Mouse (Mus musculus): ENCODE measurements at regions not wholly inside any gene's neighbourhood (a gene's known extent, or its start where the extent isn't known, plus 50 kb on each side); places are given as distances from the start of the nearest gene placed in this dataset.

DNA sequence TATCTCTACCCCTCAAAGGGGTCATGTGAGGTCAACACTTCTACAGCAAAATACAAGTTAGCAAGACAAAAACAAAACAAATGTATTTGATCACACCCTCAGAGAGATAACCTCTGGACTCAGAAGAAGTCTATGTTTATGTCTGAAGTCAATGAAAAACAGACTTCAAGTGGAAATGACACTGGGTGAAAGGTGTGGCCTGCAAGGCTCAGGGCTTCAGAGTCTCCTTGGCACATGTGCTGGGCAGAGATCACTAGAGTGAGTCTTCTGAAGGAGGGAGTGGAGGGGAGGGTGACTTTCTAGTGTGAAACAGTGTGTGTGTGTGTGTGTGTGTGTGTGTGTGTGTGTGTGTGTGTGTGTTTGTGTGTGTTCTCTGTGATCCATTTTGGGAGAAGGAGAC lies 68.2 kb downstream of the Il12a start:
- Histone ChIP-seq H3K4me2 (ENCODE audit: low read depth, low read length) (no peak overlapping the region), H3K27ac (ENCODE audit: low read length) (peak overlapping the region; percentile 37), H3K4me3 (ENCODE audit: low read length) (no peak overlapping the region), H3K9ac (ENCODE audit: low read length) (no peak overlapping the region), H3K27me3 (ENCODE audit: control insufficient read depth, insufficient read depth, low read length) (no peaks in the 10 kb centered on the region), H3K9me3 (replicated peaks; ENCODE audit: control insufficient read depth, low read length) (no peaks in the 10 kb centered on the region), H3K4me1 (ENCODE audit: control insufficient read depth, insufficient read depth, low read length) (peaks cover 14% of the 10 kb centered on the region), H3K36me3 (ENCODE audit: control insufficient read depth, insufficient read depth) (no peaks in the 10 kb centered on the region)
- no peak for ATAC-seq (replicated peaks; ENCODE audit: extremely low read depth, insufficient read depth, low FRiP score)

DNA sequence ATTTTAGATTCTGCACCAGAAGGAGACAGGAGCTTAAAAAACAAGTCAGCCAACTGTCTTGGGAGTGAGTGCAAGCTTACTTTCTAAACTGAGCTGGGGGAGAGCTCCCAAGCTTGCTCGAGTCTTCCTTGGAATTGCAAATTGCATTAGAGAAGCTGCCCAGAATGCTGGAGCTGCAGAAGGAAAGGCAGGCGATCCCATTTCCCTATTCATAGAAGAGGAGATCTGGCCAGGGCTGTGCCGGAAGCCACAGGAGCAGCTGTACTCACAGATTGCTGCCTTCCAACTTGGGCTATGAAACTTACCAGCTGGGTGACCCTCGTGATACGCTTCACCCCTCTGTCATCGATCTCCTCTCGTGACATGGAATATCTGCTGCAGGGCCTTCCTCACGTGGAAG lies 68.9 kb downstream of the Il12a start:
- no peaks in the 10 kb centered on the region for H3K36me3 ChIP-seq (ENCODE audit: control insufficient read depth, insufficient read depth)
- H3K9ac ChIP-seq (ENCODE audit: low read length) = no peak overlapping the region
- no peak overlapping the region for H3K4me2 ChIP-seq (ENCODE audit: low read depth, low read length)
- H3K27me3 ChIP-seq (ENCODE audit: control insufficient read depth, insufficient read depth, low read length) = no peaks in the 10 kb centered on the region
- peak; percentile 72 for ATAC-seq (replicated peaks; ENCODE audit: extremely low read depth, insufficient read depth, low FRiP score)
- peak overlapping the region; percentile 55; the same call in 1 of the 2 replicates for H3K27ac ChIP-seq (ENCODE audit: low read length)
- H3K9me3 ChIP-seq (replicated peaks; ENCODE audit: control insufficient read depth, low read length) = no peaks in the 10 kb centered on the region
- H3K4me3 ChIP-seq (ENCODE audit: low read length) = no peak overlapping the region
- 43% methylated on average over 8 of the region's 8 CpGs for WGBS
- H3K4me1 ChIP-seq (ENCODE audit: control insufficient read depth, insufficient read depth, low read length) = peaks cover 16% of the 10 kb centered on the region

DNA sequence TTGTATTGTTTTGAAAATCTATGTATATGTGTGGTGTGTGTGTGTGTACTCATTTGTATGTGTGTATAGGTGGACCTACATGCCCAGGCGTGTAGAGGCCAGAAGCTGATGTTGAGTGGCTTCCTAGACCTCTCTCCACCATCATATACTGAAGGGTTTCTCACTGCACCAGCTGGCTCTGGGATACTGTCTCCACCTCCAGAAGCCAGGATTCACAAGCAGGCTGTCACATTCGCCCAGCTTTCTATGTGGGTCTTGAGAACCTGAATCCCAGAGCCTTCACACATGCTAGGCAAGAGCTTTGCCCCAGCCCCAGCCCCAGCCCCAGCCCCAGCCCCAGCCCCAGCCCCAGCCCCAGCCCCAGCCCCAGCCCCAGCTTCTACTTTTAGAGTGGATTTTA lies 70.4 kb downstream of the Il12a start:
- H3K27ac ChIP-seq (ENCODE audit: low read length) = peak overlapping the region; percentile 18; the same call in 1 of the 2 replicates
- H3K4me1 ChIP-seq (ENCODE audit: control insufficient read depth, insufficient read depth, low read length) = peaks cover 30% of the 10 kb centered on the region
- no peak overlapping the region for H3K4me3 ChIP-seq (ENCODE audit: low read length)
- H3K27me3 ChIP-seq (ENCODE audit: control insufficient read depth, insufficient read depth, low read length) = no peaks in the 10 kb centered on the region
- no peak overlapping the region for H3K4me2 ChIP-seq (ENCODE audit: low read depth, low read length)
- no peaks in the 10 kb centered on the region for H3K9me3 ChIP-seq (replicated peaks; ENCODE audit: control insufficient read depth, low read length)
- no peak for ATAC-seq (replicated peaks; ENCODE audit: extremely low read depth, insufficient read depth, low FRiP score)
- no peaks in the 10 kb centered on the region for H3K36me3 ChIP-seq (ENCODE audit: control insufficient read depth, insufficient read depth)
- no peak overlapping the region for H3K9ac ChIP-seq (ENCODE audit: low read length)
- WGBS = 66% methylated on average over 2 of the region's 2 CpGs

DNA sequence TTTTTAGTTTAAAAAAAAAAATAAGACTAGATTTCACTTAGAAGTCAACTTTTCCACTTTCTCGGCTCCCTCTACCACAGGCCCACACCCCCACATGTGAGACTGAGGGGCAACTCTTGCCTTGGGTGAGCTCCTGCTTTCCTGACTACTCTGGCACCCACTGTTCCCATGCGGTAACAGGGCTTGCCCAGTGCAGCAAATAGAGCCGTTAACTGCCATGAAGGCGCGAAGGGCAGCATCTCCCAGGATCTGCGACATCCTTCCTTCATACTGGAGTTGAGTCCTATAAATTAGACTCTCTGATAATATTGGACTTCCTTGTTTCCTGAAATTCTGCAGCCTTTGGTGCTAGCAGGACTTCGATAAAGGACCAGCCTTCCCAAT lies 70.8 kb downstream of the Il12a start:
- Histone ChIP-seq H3K9me3 (replicated peaks; ENCODE audit: control insufficient read depth, low read length) (no peaks in the 10 kb centered on the region), H3K4me2 (ENCODE audit: low read depth, low read length) (peak overlapping the region; percentile 17; the same call in 1 of the 2 replicates), H3K4me1 (ENCODE audit: control insufficient read depth, insufficient read depth, low read length) (peaks cover 34% of the 10 kb centered on the region), H3K9ac (ENCODE audit: low read length) (no peak overlapping the region), H3K27me3 (ENCODE audit: control insufficient read depth, insufficient read depth, low read length) (no peaks in the 10 kb centered on the region), H3K27ac (ENCODE audit: low read length) (peak overlapping the region; percentile 71), H3K36me3 (ENCODE audit: control insufficient read depth, insufficient read depth) (no peaks in the 10 kb centered on the region), H3K4me3 (ENCODE audit: low read length) (no peak overlapping the region)
- WGBS = 56% methylated on average over 7 of the region's 7 CpGs
- ATAC-seq (replicated peaks; ENCODE audit: extremely low read depth, insufficient read depth, low FRiP score) = no peak

DNA sequence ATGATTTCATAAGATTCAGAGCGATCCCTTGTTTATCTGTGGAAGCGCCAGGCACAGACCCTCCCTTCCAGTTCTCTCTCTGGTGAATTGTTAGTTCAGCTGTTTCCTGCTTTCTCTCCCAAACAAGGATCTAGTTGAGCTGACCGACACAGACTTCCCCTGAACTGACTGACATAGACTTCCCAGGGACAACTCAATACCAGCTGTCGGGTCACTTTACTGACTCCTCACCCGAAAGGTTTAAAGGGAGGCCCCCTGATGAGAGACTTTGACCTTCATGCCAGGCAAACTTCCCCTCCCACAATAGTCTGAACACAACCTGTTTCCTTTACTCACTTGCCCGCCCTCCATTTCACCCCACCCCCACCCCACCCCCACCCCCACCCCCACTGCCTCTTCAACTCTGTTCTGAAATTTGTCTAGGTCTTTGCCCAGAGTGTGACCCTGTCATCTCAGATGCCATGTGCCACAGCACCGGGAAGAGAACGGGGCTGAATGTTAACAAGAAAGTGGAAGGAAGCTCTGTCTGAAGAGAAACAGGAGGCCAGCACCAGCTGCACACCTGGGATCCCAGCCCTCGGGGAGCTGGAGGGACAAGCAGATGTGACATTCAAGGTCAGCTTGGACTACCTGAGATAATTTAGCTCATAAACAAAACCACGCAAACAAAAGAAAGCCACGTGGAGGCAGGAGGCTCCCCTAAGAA lies 71.3 kb downstream of the Il12a start:
- no peaks in the 10 kb centered on the region for H3K36me3 ChIP-seq (ENCODE audit: control insufficient read depth, insufficient read depth)
- ATAC-seq (replicated peaks; ENCODE audit: extremely low read depth, insufficient read depth, low FRiP score) = peak; percentile 12; the same call in 1 of the 2 replicates
- H3K4me1 ChIP-seq (ENCODE audit: control insufficient read depth, insufficient read depth, low read length) = peaks cover 34% of the 10 kb centered on the region
- H3K4me2 ChIP-seq (ENCODE audit: low read depth, low read length) = peak overlapping the region; percentile 26
- peak overlapping the region; percentile 71 for H3K27ac ChIP-seq (ENCODE audit: low read length)
- 27% methylated on average over 11 of the region's 11 CpGs for WGBS
- H3K9me3 ChIP-seq (replicated peaks; ENCODE audit: control insufficient read depth, low read length) = no peaks in the 10 kb centered on the region
- no peak overlapping the region for H3K4me3 ChIP-seq (ENCODE audit: low read length)
- no peaks in the 10 kb centered on the region for H3K27me3 ChIP-seq (ENCODE audit: control insufficient read depth, insufficient read depth, low read length)
- 0 out of 2 replicates have a peak overlapping the region, but pooled peaks have one; percentile 2 for H3K9ac ChIP-seq (ENCODE audit: low read length)

DNA sequence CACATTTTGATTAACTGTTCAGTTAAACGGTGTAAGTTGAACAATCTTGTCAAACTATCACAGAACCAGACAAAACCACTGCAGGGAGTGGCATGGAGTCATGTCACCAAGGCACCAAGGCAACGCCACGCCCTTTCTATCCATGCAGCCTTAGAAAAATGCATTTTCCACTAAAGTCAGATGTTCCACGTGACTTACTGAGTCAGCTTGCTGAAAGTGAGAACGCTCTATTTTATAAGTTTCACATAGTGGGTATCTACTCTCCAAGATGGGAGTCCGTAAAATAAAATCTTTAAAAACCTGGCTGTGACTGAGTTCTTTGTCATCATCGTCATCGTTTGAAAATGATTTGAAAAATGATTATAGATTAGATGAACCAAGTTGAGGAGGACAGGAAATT lies 72.5 kb downstream of the Il12a start:
- Histone ChIP-seq H3K36me3 (ENCODE audit: control insufficient read depth, insufficient read depth) (no peaks in the 10 kb centered on the region), H3K27me3 (ENCODE audit: control insufficient read depth, insufficient read depth, low read length) (no peaks in the 10 kb centered on the region), H3K4me3 (ENCODE audit: low read length) (no peak overlapping the region), H3K27ac (ENCODE audit: low read length) (no peak overlapping the region), H3K9me3 (replicated peaks; ENCODE audit: control insufficient read depth, low read length) (no peaks in the 10 kb centered on the region), H3K9ac (ENCODE audit: low read length) (no peak overlapping the region), H3K4me2 (ENCODE audit: low read depth, low read length) (no peak overlapping the region), H3K4me1 (ENCODE audit: control insufficient read depth, insufficient read depth, low read length) (peaks cover 34% of the 10 kb centered on the region)
- 84% methylated on average over 8 of the region's 8 CpGs for WGBS
- ATAC-seq (replicated peaks; ENCODE audit: extremely low read depth, insufficient read depth, low FRiP score) = no peak

DNA sequence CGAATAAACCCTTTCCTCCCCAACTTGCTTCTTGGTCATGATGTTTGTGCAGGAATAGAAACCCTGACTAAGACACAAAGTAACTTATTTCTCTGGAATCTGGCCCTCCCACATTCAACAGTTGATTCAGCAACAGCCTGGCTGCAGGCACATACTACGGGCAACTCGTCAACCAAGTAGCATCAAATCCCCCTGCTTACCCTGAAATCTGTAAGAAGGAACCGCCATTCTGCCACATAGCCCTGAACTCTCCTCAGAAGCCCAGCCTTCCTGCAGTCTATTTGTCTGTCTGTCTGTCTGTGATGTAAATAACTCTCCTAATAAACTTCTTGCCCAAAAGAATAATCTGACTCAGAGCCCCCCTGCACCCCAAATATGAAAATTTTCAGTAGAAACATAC lies 73.9 kb downstream of the Il12a start:
- H3K4me1 ChIP-seq (ENCODE audit: control insufficient read depth, insufficient read depth, low read length) = peaks cover 34% of the 10 kb centered on the region
- no peaks in the 10 kb centered on the region for H3K27me3 ChIP-seq (ENCODE audit: control insufficient read depth, insufficient read depth, low read length)
- H3K9ac ChIP-seq (ENCODE audit: low read length) = no peak overlapping the region
- 55% methylated on average over 4 of the region's 4 CpGs for WGBS
- peak overlapping the region; percentile 71 for H3K27ac ChIP-seq (ENCODE audit: low read length)
- H3K9me3 ChIP-seq (replicated peaks; ENCODE audit: control insufficient read depth, low read length) = no peaks in the 10 kb centered on the region
- H3K4me2 ChIP-seq (ENCODE audit: low read depth, low read length) = no peak overlapping the region; the same call in 1 of the 2 replicates
- ATAC-seq (replicated peaks; ENCODE audit: extremely low read depth, insufficient read depth, low FRiP score) = no peak
- H3K36me3 ChIP-seq (ENCODE audit: control insufficient read depth, insufficient read depth) = no peaks in the 10 kb centered on the region
- H3K4me3 ChIP-seq (ENCODE audit: low read length) = no peak overlapping the region

DNA sequence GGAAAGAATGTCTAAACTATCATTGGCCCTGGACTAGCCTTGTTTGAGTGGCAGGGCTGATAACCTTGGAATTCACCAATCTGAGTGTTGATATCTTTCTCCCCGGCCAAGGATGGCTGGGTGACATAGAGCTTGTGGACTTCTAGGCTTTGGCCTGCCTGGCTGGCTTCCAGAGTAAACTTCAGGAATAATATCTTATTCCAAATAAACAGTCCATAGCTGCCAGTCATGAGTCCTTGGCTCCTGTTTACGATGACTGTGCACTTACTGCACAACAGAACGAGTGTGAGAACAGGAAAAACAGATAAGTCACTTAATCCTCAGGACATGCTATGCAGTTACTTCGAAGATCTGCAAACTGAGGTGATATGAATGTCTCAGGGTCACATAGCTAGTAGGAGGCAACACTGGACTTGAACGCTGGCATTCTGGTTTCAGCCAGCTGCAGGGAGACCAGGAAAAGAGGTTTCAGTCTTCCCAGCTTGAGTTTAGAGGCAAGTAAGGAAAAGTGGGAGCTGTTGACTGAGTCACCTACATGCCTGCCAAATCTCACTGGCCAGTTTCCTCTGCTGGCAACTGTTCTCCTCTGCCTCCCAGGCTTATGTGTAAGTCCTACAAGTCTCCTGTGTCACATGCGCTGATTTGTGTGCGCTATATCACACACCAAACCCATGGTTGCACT lies 74.6 kb downstream of the Il12a start:
- 22% methylated on average over 7 of the region's 7 CpGs for WGBS
- peak overlapping the region; percentile 71 for H3K27ac ChIP-seq (ENCODE audit: low read length)
- no peaks in the 10 kb centered on the region for H3K36me3 ChIP-seq (ENCODE audit: control insufficient read depth, insufficient read depth)
- H3K4me1 ChIP-seq (ENCODE audit: control insufficient read depth, insufficient read depth, low read length) = peaks cover 34% of the 10 kb centered on the region
- no peaks in the 10 kb centered on the region for H3K27me3 ChIP-seq (ENCODE audit: control insufficient read depth, insufficient read depth, low read length)
- H3K9ac ChIP-seq (ENCODE audit: low read length) = no peak overlapping the region
- peak; percentile 82 for ATAC-seq (replicated peaks; ENCODE audit: extremely low read depth, insufficient read depth, low FRiP score)
- no peaks in the 10 kb centered on the region for H3K9me3 ChIP-seq (replicated peaks; ENCODE audit: control insufficient read depth, low read length)
- H3K4me3 ChIP-seq (ENCODE audit: low read length) = no peak overlapping the region
- peak overlapping the region; percentile 19 for H3K4me2 ChIP-seq (ENCODE audit: low read depth, low read length)

DNA sequence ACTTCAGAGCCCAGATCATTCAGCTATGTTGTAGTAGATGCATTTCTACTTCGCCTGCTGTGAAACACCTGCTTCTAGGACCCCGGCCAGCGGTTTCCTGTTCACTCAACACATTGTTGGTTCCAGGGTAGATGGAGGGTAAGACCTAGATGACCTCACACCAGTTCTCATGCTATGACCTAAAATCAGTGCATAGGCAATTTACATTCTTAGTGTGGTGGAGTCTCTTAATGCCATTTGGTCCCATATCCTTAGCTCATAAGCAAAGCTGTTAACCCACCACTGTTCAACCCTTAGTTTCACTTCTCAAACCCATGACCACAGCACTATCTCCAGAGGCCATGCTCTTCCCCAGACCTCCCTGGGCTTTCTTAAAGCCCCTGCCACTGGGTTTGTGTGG lies 81.1 kb downstream of the Il12a start:
- no peak overlapping the region for H3K4me2 ChIP-seq (ENCODE audit: low read depth, low read length)
- H3K27me3 ChIP-seq (ENCODE audit: control insufficient read depth, insufficient read depth, low read length) = no peaks in the 10 kb centered on the region
- H3K27ac ChIP-seq (ENCODE audit: low read length) = no peak overlapping the region
- no peak overlapping the region for H3K4me3 ChIP-seq (ENCODE audit: low read length)
- no peak overlapping the region for H3K9ac ChIP-seq (ENCODE audit: low read length)
- no peaks in the 10 kb centered on the region for H3K36me3 ChIP-seq (ENCODE audit: control insufficient read depth, insufficient read depth)
- H3K9me3 ChIP-seq (replicated peaks; ENCODE audit: control insufficient read depth, low read length) = no peaks in the 10 kb centered on the region
- ATAC-seq (replicated peaks; ENCODE audit: extremely low read depth, insufficient read depth, low FRiP score) = no peak
- H3K4me1 ChIP-seq (ENCODE audit: control insufficient read depth, insufficient read depth, low read length) = no peaks in the 10 kb centered on the region
- WGBS = 81% methylated on average over 3 of the region's 3 CpGs

Data from heart, embryonic 16.5 days (tissue).